22 mouse cellular contexts compared by ENCODE assay signal in genomic region chr4:123171811-123172210, GRCm38 (mm10). TPM values are rescaled to one million over a fixed set of nuclear protein-coding genes. Genes with fewer than 3 reads are reported as not detected.
DNase-seq lines count a peak whose midpoint lies in the region; ATAC-seq and TF ChIP-seq lines count a peak whose summit lies in the region.
"Had no signal": no experiment of that assay in that cellular context is flagged by ENCODE, and none has a peak within 500 bp of the region (broad histone marks: within the 10 kb centered on the region; RNA-seq: fewer than 3 reads in every experiment).

No protein-coding gene starts in this region.

- TF ChIP-seq CTCF in forebrain, postnatal 0 days (IDR thresholded peaks at IDR 0.05; ENCODE audit: low read depth): 0 out of 2 replicates have a peak, but pooled peaks have one; percentile 11
- TF ChIP-seq CTCF in layer of hippocampus, adult 2 months (conservative IDR thresholded peaks at IDR 0.05): peak; percentile 16

- no peak overlapping the region for H3K4me3 ChIP-seq in forebrain, postnatal 0 days (ENCODE audit: low read depth, low read length)
- H3K4me3 ChIP-seq in forebrain, embryonic 16.5 days (replicated peaks; ENCODE audit: low read length): no peak overlapping the region
- H3K4me3 ChIP-seq in layer of hippocampus, adult 2 months: no peak overlapping the region
- H3K4me3 ChIP-seq: forebrain, embryonic 15.5 days; heart, embryonic 13.5 days; hindbrain, embryonic 15.5 days; limb, embryonic 15.5 days; megakaryocyte, embryonic 14.5 days; neural tube, embryonic 15.5 days had no signal

- no peaks in the 10 kb centered on the region for H3K36me3 ChIP-seq in forebrain, postnatal 0 days (ENCODE audit: insufficient read depth)
- no peaks in the 10 kb centered on the region for H3K36me3 ChIP-seq in forebrain, embryonic 16.5 days (ENCODE audit: control insufficient read depth, insufficient read depth)
- H3K36me3 ChIP-seq: forebrain, embryonic 15.5 days; heart, embryonic 13.5 days; hindbrain, embryonic 15.5 days; limb, embryonic 15.5 days; neural tube, embryonic 15.5 days had no signal

- no peak for DNase-seq in forebrain, postnatal 0 days
- no peak for DNase-seq in layer of hippocampus, adult 2 months (ENCODE audit: low spot score in 2 of 2)
- no peak for DNase-seq in layer of hippocampus, adult 8-10 months (ENCODE audit: low spot score in 2 of 2)
- peak; percentile 34 for DNase-seq in ES-CJ7 (ENCODE audit: low read depth, low spot score)
- no peak for DNase-seq in left cerebral cortex, postnatal 14 days (ENCODE audit: low spot score in 2 of 2)
- DNase-seq: cerebellum, adult 18-20 months; embryo, embryonic 11 days; gastrocnemius, postnatal 10 days; kidney, adult 8-10 months; lung, adult 18-20 months; thymus, postnatal 4 days had no signal

- no peaks in the 10 kb centered on the region for H3K9me3 ChIP-seq in forebrain, postnatal 0 days (ENCODE audit: low read length)
- peaks cover 2% of the 10 kb centered on the region for H3K9me3 ChIP-seq in forebrain, embryonic 16.5 days (ENCODE audit: control insufficient read depth, low read length)
- H3K9me3 ChIP-seq: forebrain, embryonic 15.5 days; hindbrain, embryonic 15.5 days; neural tube, embryonic 15.5 days had no signal

- no peaks in the 10 kb centered on the region for H3K4me1 ChIP-seq in forebrain, postnatal 0 days (ENCODE audit: insufficient read depth)
- no peaks in the 10 kb centered on the region for H3K4me1 ChIP-seq in forebrain, embryonic 16.5 days (replicated peaks; ENCODE audit: control insufficient read depth, insufficient read depth, low read length)
- H3K4me1 ChIP-seq: forebrain, embryonic 15.5 days; hindbrain, embryonic 15.5 days; limb, embryonic 15.5 days; neural tube, embryonic 15.5 days had no signal

- H3K9ac ChIP-seq in forebrain, postnatal 0 days: no peak overlapping the region
- no peak overlapping the region for H3K9ac ChIP-seq in forebrain, embryonic 16.5 days (replicated peaks; ENCODE audit: low read depth, low read length)
- H3K9ac ChIP-seq: forebrain, embryonic 15.5 days; heart, embryonic 13.5 days; hindbrain, embryonic 15.5 days; limb, embryonic 15.5 days; neural tube, embryonic 15.5 days had no signal

- intact Hi-C loops in left cerebral cortex, postnatal 14 days (cut with DNase I): no loop called here

- ATAC-seq in forebrain, postnatal 0 days: no peak
- ATAC-seq in forebrain, embryonic 16.5 days: no peak
- ATAC-seq in common myeloid progenitor, adult 5-6 weeks (replicated peaks; ENCODE audit: low read depth, poor library complexity, severe bottlenecking): peak; percentile 72; the same call in 1 of the 2 replicates
- ATAC-seq in erythroblast, adult 5-6 weeks (replicated peaks; ENCODE audit: low FRiP score, poor library complexity, severe bottlenecking): no peak
- ATAC-seq: CD4-positive, CD25-positive, alpha-beta regulatory T cell, adult 4 months; forebrain, embryonic 15.5 days had no signal

- no peak overlapping the region for H3K4me2 ChIP-seq in forebrain, postnatal 0 days (ENCODE audit: low read depth)
- H3K4me2 ChIP-seq in forebrain, embryonic 16.5 days (ENCODE audit: low read length): no peak overlapping the region
- H3K4me2 ChIP-seq: forebrain, embryonic 15.5 days; heart, embryonic 13.5 days; hindbrain, embryonic 15.5 days; limb, embryonic 15.5 days; neural tube, embryonic 15.5 days had no signal

- no peaks in the 10 kb centered on the region for H3K27me3 ChIP-seq in forebrain, postnatal 0 days (ENCODE audit: insufficient read depth, low read length)
- no peaks in the 10 kb centered on the region for H3K27me3 ChIP-seq in forebrain, embryonic 16.5 days (replicated peaks; ENCODE audit: control insufficient read depth, insufficient read depth, low read length)
- H3K27me3 ChIP-seq: hindbrain, embryonic 15.5 days; neural tube, embryonic 15.5 days had no signal

- no peak overlapping the region for H3K27ac ChIP-seq in forebrain, postnatal 0 days (ENCODE audit: low read depth, low read length)
- no peak overlapping the region for H3K27ac ChIP-seq in forebrain, embryonic 16.5 days (ENCODE audit: low read length)
- H3K27ac ChIP-seq in layer of hippocampus, adult 2 months: no peak overlapping the region
- H3K27ac ChIP-seq: forebrain, embryonic 15.5 days; heart, embryonic 13.5 days; hindbrain, embryonic 15.5 days; limb, embryonic 15.5 days; neural tube, embryonic 15.5 days had no signal

RNA-seq across cellular contexts. Expression of gene Hpcal4, which starts 11.2 kb away (rescaled TPM):
- total RNA-seq in forebrain, postnatal 0 days (2014; rRNA removed): 57.1 and 58.5 TPM in 2 replicates
- polyA plus RNA-seq in forebrain, postnatal 0 days (2015; fragmentation: Nextera tagmentation; extraction: Ambion mirVana): 45.5 and 78.1 TPM in 2 replicates
- polyA plus RNA-seq in forebrain, embryonic 16.5 days (2015; fragmentation: Nextera tagmentation; extraction: Ambion mirVana): 30.6 and 55.7 TPM in 2 replicates
- total RNA-seq in layer of hippocampus, adult 2 months (2021): 100 to 1,000 TPM; 493 to 508 TPM
- 100 to 1,000 TPM; 374 to 501 (median 436) TPM for total RNA-seq in layer of hippocampus, adult 8-10 months (2022)
- not detected in 2 replicates for total RNA-seq in common myeloid progenitor, adult 5-6 weeks (2017)
- not detected in 2 replicates for total RNA-seq in erythroblast, adult 5-6 weeks (2015; ENCODE audit: low replicate concordance)
- not detected in 2 replicates for total RNA-seq in erythroblast, adult 5-6 weeks (2017; ENCODE audit: low replicate concordance)
- total RNA-seq in left cerebral cortex, postnatal 14 days (2021): 100 to 1,000 TPM; 350 to 371 TPM
- polyA plus RNA-seq: CD4-positive, CD25-positive, alpha-beta regulatory T cell, adult 4 months had no signal

RNA-seq across cellular contexts. Expression of gene Nt5c1a, which starts 29.5 kb away (rescaled TPM):
- total RNA-seq in forebrain, postnatal 0 days (2014; rRNA removed): 2.4 and 3.4 TPM in 2 replicates
- polyA plus RNA-seq in forebrain, postnatal 0 days (2015; fragmentation: Nextera tagmentation; extraction: Ambion mirVana): 0.26 and 0.33 TPM in 2 replicates
- not detected in 2 replicates for polyA plus RNA-seq in forebrain, embryonic 16.5 days (2015; fragmentation: Nextera tagmentation; extraction: Ambion mirVana)
- total RNA-seq in layer of hippocampus, adult 2 months (2021): 10 to 100 TPM; 14.5 to 15.2 TPM
- 10 to 100 TPM; 14.5 to 16.8 (median 15.6) TPM for total RNA-seq in layer of hippocampus, adult 8-10 months (2022)
- total RNA-seq in common myeloid progenitor, adult 5-6 weeks (2017): not detected in 2 replicates
- not detected in 2 replicates for total RNA-seq in erythroblast, adult 5-6 weeks (2015; ENCODE audit: low replicate concordance)
- total RNA-seq in erythroblast, adult 5-6 weeks (2017; ENCODE audit: low replicate concordance): not detected in 2 replicates
- 10 to 100 TPM; 10.1 to 11.0 TPM for total RNA-seq in left cerebral cortex, postnatal 14 days (2021)
- polyA plus RNA-seq: CD4-positive, CD25-positive, alpha-beta regulatory T cell, adult 4 months; forebrain, embryonic 15.5 days; limb, embryonic 15.5 days; stomach, embryonic 14.5 days had no signal

RNA-seq across cellular contexts. Expression of gene Ppie, which starts 32.1 kb away (rescaled TPM):
- total RNA-seq in forebrain, postnatal 0 days (2014; rRNA removed): 28.9 and 34.2 TPM in 2 replicates
- polyA plus RNA-seq in forebrain, postnatal 0 days (2015; fragmentation: Nextera tagmentation; extraction: Ambion mirVana): 47.7 and 53.6 TPM in 2 replicates
- polyA plus RNA-seq in forebrain, embryonic 16.5 days (2015; fragmentation: Nextera tagmentation; extraction: Ambion mirVana): 65.9 and 72.4 TPM in 2 replicates
- 10 to 100 TPM; 21.5 to 21.9 TPM for total RNA-seq in layer of hippocampus, adult 2 months (2021)
- 10 to 100 TPM; 20.0 to 23.1 (median 20.4) TPM for total RNA-seq in layer of hippocampus, adult 8-10 months (2022)
- 72.2 and 91.1 TPM in 2 replicates for total RNA-seq in common myeloid progenitor, adult 5-6 weeks (2017)
- total RNA-seq in erythroblast, adult 5-6 weeks (2015; ENCODE audit: low replicate concordance): 5.2 and 5.6 TPM in 2 replicates
- 4.3 and 15.4 TPM in 2 replicates for total RNA-seq in erythroblast, adult 5-6 weeks (2017; ENCODE audit: low replicate concordance)
- 10 to 100 TPM; 20.7 to 22.6 TPM for total RNA-seq in left cerebral cortex, postnatal 14 days (2021)

RNA-seq across cellular contexts. Expression of gene Oxct2b, which starts 55.7 kb away (rescaled TPM):
- 0.62 TPM in 2 replicates for total RNA-seq in forebrain, postnatal 0 days (2014; rRNA removed)
- 0.33 and 0.34 TPM in 2 replicates for polyA plus RNA-seq in forebrain, postnatal 0 days (2015; fragmentation: Nextera tagmentation; extraction: Ambion mirVana)
- 0.41 TPM in 1 of 2 replicates, not detected in the other for polyA plus RNA-seq in forebrain, embryonic 16.5 days (2015; fragmentation: Nextera tagmentation; extraction: Ambion mirVana)
- not detected for total RNA-seq in layer of hippocampus, adult 2 months (2021)
- under 1 TPM in 2 of 4 experiments, not detected in 2; 0.19 to 0.26 TPM for total RNA-seq in layer of hippocampus, adult 8-10 months (2022)
- total RNA-seq in common myeloid progenitor, adult 5-6 weeks (2017): not detected in 2 replicates
- total RNA-seq in erythroblast, adult 5-6 weeks (2015; ENCODE audit: low replicate concordance): not detected in 2 replicates
- not detected in 2 replicates for total RNA-seq in erythroblast, adult 5-6 weeks (2017; ENCODE audit: low replicate concordance)
- under 1 TPM in 1 of 2 experiments, not detected in 1; 0.30 TPM for total RNA-seq in left cerebral cortex, postnatal 14 days (2021)
- total RNA-seq: gastrocnemius, postnatal 10 days had no signal
- polyA plus RNA-seq: CD4-positive, CD25-positive, alpha-beta regulatory T cell, adult 4 months; stomach, embryonic 14.5 days had no signal

Comparison
In these comparisons a context has a peak if more than half of its experiments do, and no peak if none do; other contexts are left out.
1. RNA of gene Hpcal4, which starts 11.2 kb away (total RNA-seq): 493 to 508 TPM in layer of hippocampus, adult 2 months, 374 to 501 TPM in layer of hippocampus, adult 8-10 months, 350 to 371 TPM in left cerebral cortex, postnatal 14 days and 57.1 to 58.5 TPM in forebrain, postnatal 0 days; not detected in common myeloid progenitor, adult 5-6 weeks and not detected in erythroblast, adult 5-6 weeks; every median in the first group is over 10 times any median in the second.